Mouse (Mus musculus): ENCODE data around the gene Gm10961. TPM values are rescaled to one million over a fixed set of nuclear protein-coding genes. Genes with fewer than 3 reads are reported as not detected.

The Gm10961 gene
- polyA plus RNA-seq (2015; fragmentation: Nextera tagmentation; extraction: Ambion mirVana): not detected in 2 replicates

GRCm38 (mm10) chr3:107630682-107631522 is at the start of gene Gm10961:
Gm10961 (plus strand) TSS chr3:107631322.
- Histone ChIP-seq H3K9me3 (no peaks in the 10 kb centered on the region), H3K27me3 (no peaks in the 10 kb centered on the region), H3K9ac (peak within 1 kb of the TSS; percentile 98), H3K36me3 (peaks cover 29% of the 10 kb centered on the region), H3K4me2 (peak within 1 kb of the TSS; percentile 87), H3K27ac (peak within 1 kb of the TSS; percentile 96), H3K4me1 (peaks cover 9% of the 10 kb centered on the region), H3K4me3 (peak within 1 kb of the TSS; percentile 99)
- peak; percentile 45 for ATAC-seq (ENCODE audit: insufficient number of reproducible peaks, insufficient read depth, low FRiP score, low TSS enrichment, low read depth)
- WGBS: under 1% methylated on average over 48 of the region's 48 CpGs

- peaks cover 76% of the 10 kb centered on the region for H3K27me3 ChIP-seq
- no peaks in the 10 kb centered on the region for H3K9me3 ChIP-seq
- H3K4me3 ChIP-seq: peak overlapping the region; percentile 50
- peak overlapping the region; percentile 90 for H3K27ac ChIP-seq
- 3% methylated on average over 18 of the region's 18 CpGs for WGBS
- no peak for ATAC-seq (ENCODE audit: insufficient number of reproducible peaks, insufficient read depth, low FRiP score, low TSS enrichment, low read depth)
- H3K4me2 ChIP-seq: peak overlapping the region; percentile 85
- H3K9ac ChIP-seq: peak overlapping the region; percentile 77
- H3K4me1 ChIP-seq: peaks cover 67% of the 10 kb centered on the region
- no peaks in the 10 kb centered on the region for H3K36me3 ChIP-seq
These were observed 48.8 kb upstream of the Gm10961 start for GRCm38 (mm10) chr3:107582130-107582874.

- Histone ChIP-seq H3K4me3 (peak overlapping the region; percentile 50), H3K27me3 (peaks cover 84% of the 10 kb centered on the region), H3K9ac (peak overlapping the region; percentile 77), H3K4me2 (peak overlapping the region; percentile 85), H3K9me3 (no peaks in the 10 kb centered on the region), H3K36me3 (no peaks in the 10 kb centered on the region), H3K4me1 (peaks cover 70% of the 10 kb centered on the region), H3K27ac (peak overlapping the region; percentile 90)
- ATAC-seq (ENCODE audit: insufficient number of reproducible peaks, insufficient read depth, low FRiP score, low TSS enrichment, low read depth): no peak
- under 1% methylated on average over 65 of the region's 65 CpGs for WGBS
These were observed 48.0 kb upstream of the Gm10961 start for GRCm38 (mm10) chr3:107582875-107583767.

- H3K9ac ChIP-seq: peak overlapping the region; percentile 77
- H3K9me3 ChIP-seq: no peaks in the 10 kb centered on the region
- H3K4me2 ChIP-seq: peak overlapping the region; percentile 85
- H3K4me3 ChIP-seq: no peak overlapping the region
- 13% methylated on average over 1 of the region's 1 CpGs for WGBS
- ATAC-seq (ENCODE audit: insufficient number of reproducible peaks, insufficient read depth, low FRiP score, low TSS enrichment, low read depth): no peak
- peaks cover 86% of the 10 kb centered on the region for H3K27me3 ChIP-seq
- H3K4me1 ChIP-seq: peaks cover 70% of the 10 kb centered on the region
- H3K36me3 ChIP-seq: no peaks in the 10 kb centered on the region
- peak overlapping the region; percentile 90 for H3K27ac ChIP-seq
These were observed 47.2 kb upstream of the Gm10961 start for GRCm38 (mm10) chr3:107583893-107584292.

GRCm38 (mm10) chr3:107586504-107586903 is 44.6 kb upstream of the Gm10961 start:
- Histone ChIP-seq H3K4me3 (no peak overlapping the region), H3K36me3 (no peaks in the 10 kb centered on the region), H3K27ac (peak overlapping the region; percentile 18; the same call in 1 of the 2 replicates), H3K4me1 (peaks cover 62% of the 10 kb centered on the region), H3K9ac (peak overlapping the region; percentile 32; the same call in 1 of the 2 replicates), H3K27me3 (peaks cover 90% of the 10 kb centered on the region), H3K9me3 (no peaks in the 10 kb centered on the region), H3K4me2 (peak overlapping the region; percentile 19; the same call in 1 of the 2 replicates)
- 40% methylated on average over 6 of the region's 6 CpGs for WGBS
- no peak for ATAC-seq (ENCODE audit: insufficient number of reproducible peaks, insufficient read depth, low FRiP score, low TSS enrichment, low read depth)

GRCm38 (mm10) chr3:107591612-107592011 is 39.5 kb upstream of the Gm10961 start:
- no peak for ATAC-seq (ENCODE audit: insufficient number of reproducible peaks, insufficient read depth, low FRiP score, low TSS enrichment, low read depth)
- Histone ChIP-seq H3K4me3 (no peak overlapping the region), H3K4me2 (no peak overlapping the region), H3K27me3 (peaks cover 86% of the 10 kb centered on the region), H3K4me1 (peaks cover 41% of the 10 kb centered on the region), H3K9me3 (no peaks in the 10 kb centered on the region), H3K36me3 (no peaks in the 10 kb centered on the region), H3K9ac (no peak overlapping the region), H3K27ac (no peak overlapping the region)
- whole genome bisulfite sequencing: 55% methylated on average over 1 of the region's 1 CpGs

GRCm38 (mm10) chr3:107593632-107594031 is 37.5 kb upstream of the Gm10961 start:
- H3K4me1 ChIP-seq: peaks cover 42% of the 10 kb centered on the region
- ATAC-seq (ENCODE audit: insufficient number of reproducible peaks, insufficient read depth, low FRiP score, low TSS enrichment, low read depth): no peak

GRCm38 (mm10) chr3:107594662-107595263 is 36.4 kb upstream of the Gm10961 start, which contains the start of gene Alx3:
Alx3 (plus strand) TSS chr3:107595031.
- Histone ChIP-seq H3K9ac (peak within 1 kb of the TSS; percentile 91), H3K27me3 (peaks cover 84% of the 10 kb centered on the region), H3K4me2 (peak within 1 kb of the TSS; percentile 73), H3K4me3 (peak within 1 kb of the TSS; percentile 65), H3K4me1 (peaks cover 50% of the 10 kb centered on the region), H3K36me3 (no peaks in the 10 kb centered on the region), H3K9me3 (no peaks in the 10 kb centered on the region), H3K27ac (peak within 1 kb of the TSS; percentile 92)
- peak; percentile 72; the same call in 1 of the 2 replicates for ATAC-seq (ENCODE audit: insufficient number of reproducible peaks, insufficient read depth, low FRiP score, low TSS enrichment, low read depth)
- WGBS: under 1% methylated on average over 34 of the region's 46 CpGs

More at GRCm38 (mm10) chr3:107593632-107594031, 37.5 kb upstream of the Gm10961 start:
- 34% methylated on average over 2 of the region's 2 CpGs for WGBS
- Histone ChIP-seq H3K27me3 (peaks cover 83% of the 10 kb centered on the region), H3K9me3 (no peaks in the 10 kb centered on the region), H3K4me3 (peak overlapping the region; percentile 65), H3K27ac (peak overlapping the region; percentile 92; the same call in 1 of the 2 replicates), H3K4me2 (peak overlapping the region; percentile 73), H3K9ac (peak overlapping the region; percentile 91; the same call in 1 of the 2 replicates), H3K36me3 (no peaks in the 10 kb centered on the region)

- Histone ChIP-seq H3K4me3 (peak overlapping the region; percentile 65), H3K27ac (peak overlapping the region; percentile 92), H3K9me3 (no peaks in the 10 kb centered on the region), H3K36me3 (no peaks in the 10 kb centered on the region; the same call in 1 of the 2 replicates), H3K4me2 (peak overlapping the region; percentile 73), H3K27me3 (peaks cover 86% of the 10 kb centered on the region), H3K9ac (peak overlapping the region; percentile 91), H3K4me1 (peaks cover 50% of the 10 kb centered on the region)
- 0 out of 2 replicates have a peak, but pooled peaks have one; percentile 8 for ATAC-seq (ENCODE audit: insufficient number of reproducible peaks, insufficient read depth, low FRiP score, low TSS enrichment, low read depth)
- WGBS: under 1% methylated on average over 50 of the region's 50 CpGs
These were observed 35.7 kb upstream of the Gm10961 start for GRCm38 (mm10) chr3:107595264-107595937.

GRCm38 (mm10) chr3:107595938-107596461 is 35.1 kb upstream of the Gm10961 start:
- Histone ChIP-seq H3K4me3 (peak overlapping the region; percentile 65), H3K9me3 (no peaks in the 10 kb centered on the region), H3K27ac (peak overlapping the region; percentile 92), H3K4me1 (peaks cover 56% of the 10 kb centered on the region), H3K4me2 (peak overlapping the region; percentile 73), H3K27me3 (peaks cover 90% of the 10 kb centered on the region), H3K9ac (peak overlapping the region; percentile 91), H3K36me3 (peaks cover 5% of the 10 kb centered on the region; the same call in 1 of the 2 replicates)
- WGBS: under 1% methylated on average over 34 of the region's 34 CpGs
- ATAC-seq (ENCODE audit: insufficient number of reproducible peaks, insufficient read depth, low FRiP score, low TSS enrichment, low read depth): no peak
